Mouse (Mus musculus) forebrain, postnatal 0 days (tissue): ENCODE data around the gene Efnb3. TPM values are rescaled to one million over a fixed set of nuclear protein-coding genes. Genes with fewer than 3 reads are reported as not detected.

Experiments used
- ATAC-seq: fragments of 200-750 bp; cut with Nextera tagmentation; 2 replicates; pipeline ENCODE4 v1.8.0; 2017; ENCODE audit warnings: mild to moderate bottlenecking, moderate library complexity
- DNase-seq: peaks from one replicate; pipeline ENCODE4 v3.0.0-alpha.2; 2015
- H3K27ac ChIP-seq: fragments of 300-500 bp; sonication (generic); 2 replicates; pipeline ENCODE4 v1.5.1; 2014; ENCODE audit warnings: low read depth, mild to moderate bottlenecking, antibody characterized with exemption, low read length, moderate library complexity, mixed read lengths
- H3K27me3 ChIP-seq: fragments of 300-500 bp; sonication (generic); 2 replicates; pipeline ENCODE4 v1.6.1; 2014; ENCODE audit warnings: mild to moderate bottlenecking, low read length, mixed read lengths; ENCODE audit not compliant: insufficient read depth
- H3K36me3 ChIP-seq: fragments of 300-500 bp; sonication (generic); 2 replicates; pipeline ENCODE4 v1.6.1; 2014; ENCODE audit warnings: mild to moderate bottlenecking, moderate library complexity; ENCODE audit not compliant: insufficient read depth
- H3K4me1 ChIP-seq: fragments of 300-500 bp; sonication (generic); 2 replicates; pipeline ENCODE4 v1.6.1; 2014; ENCODE audit warnings: antibody characterized with exemption; ENCODE audit not compliant: insufficient read depth
- H3K4me2 ChIP-seq: fragments of 300-500 bp; sonication (generic); 2 replicates; pipeline ENCODE4 v1.6.1; 2014; ENCODE audit warnings: low read depth, mild to moderate bottlenecking, moderate library complexity
- H3K4me3 ChIP-seq: fragments of 300-500 bp; sonication (generic); 2 replicates; pipeline ENCODE4 v1.5.1; 2014; ENCODE audit warnings: low read depth, low read length, mixed read lengths
- H3K9ac ChIP-seq: fragments of 300-500 bp; sonication (generic); 2 replicates; pipeline ENCODE4 v1.6.1; 2014; ENCODE audit warnings: mild to moderate bottlenecking
- H3K9me3 ChIP-seq: fragments of 300-500 bp; sonication (generic); 2 replicates; pipeline ENCODE4 v1.6.1; 2016; ENCODE audit warnings: low read length
- CTCF ChIP-seq: sonication (generic); IDR thresholded peaks from 2 replicates; pipeline ENCODE4 v1.5.1; 2016; ENCODE audit warnings: antibody characterized with exemption, control low read depth, low read depth
- WGBS: fragments of 180-500 bp; shearing (Covaris S2); extraction: QIAGEN DNeasy Blood & Tissue Kit; methylation state at CpG from one replicate; pipeline ENCODE4 v1.1.7; 2014; 5-methylcytosine and 5-hydroxymethylcytosine counted together
- polyA plus RNA-seq: library from polyadenylated mRNA; unstranded; fragments of >200 nt; fragmentation: Nextera tagmentation; extraction: Ambion mirVana; gene quantifications from 2 replicates; pipeline ENCODE4 v1.2.1, GENCODE M21; 2015
- total RNA-seq: library from RNA; depleted of rRNA; stranded (reverse); fragments of >200 nt; gene quantifications from 2 replicates; pipeline ENCODE4 v1.2.3, GENCODE M21; 2014

Efnb3 gene
- total and polyA plus RNA-seq, 2 experiments from 2014 or later: 171 to 184 TPM

DNA sequence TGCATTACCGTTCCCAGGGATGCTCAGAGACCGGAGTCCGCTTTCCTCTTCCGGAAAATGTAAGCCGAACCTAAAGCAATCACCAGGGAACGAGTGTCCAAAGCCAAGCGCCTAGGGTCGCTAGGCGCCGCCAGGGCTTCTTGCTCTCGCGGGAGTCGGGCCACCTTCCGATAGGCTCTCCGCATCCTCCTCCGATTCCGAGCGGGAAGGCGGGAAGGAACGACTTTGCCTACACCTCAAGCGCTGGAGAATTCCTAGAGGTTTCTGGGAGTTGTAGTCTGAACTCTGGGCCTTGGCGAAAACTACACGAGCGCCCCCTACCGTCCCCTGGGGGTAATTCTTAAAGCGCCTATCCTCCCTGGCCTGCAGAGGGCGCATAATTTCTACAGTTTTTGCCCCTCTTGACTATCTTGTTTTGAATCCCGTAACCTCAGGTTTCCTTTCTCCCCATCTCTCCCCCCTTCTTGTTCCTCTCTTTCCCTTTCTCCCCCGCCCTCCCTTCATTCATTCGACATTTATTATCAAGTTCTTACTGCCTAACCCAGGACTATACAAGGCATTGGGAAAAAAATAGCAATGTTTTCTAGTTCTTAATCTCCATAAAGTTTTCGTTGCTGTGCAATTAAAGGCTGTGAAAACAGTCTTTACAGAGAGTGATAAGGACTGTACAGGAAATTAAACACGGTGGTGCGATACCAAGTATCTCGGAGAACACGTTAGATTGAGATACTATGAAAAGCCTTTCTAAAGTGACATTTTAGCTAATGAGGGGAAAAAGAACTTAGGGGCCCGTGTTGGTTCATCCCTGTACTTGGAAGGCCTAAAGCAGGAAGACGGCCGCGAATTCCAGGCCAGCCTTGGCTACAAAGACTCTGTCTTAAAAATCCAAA lies 19.4 kb upstream of the Efnb3 start:
- WGBS: 1% methylated on average over 39 of the region's 39 CpGs
- peak; percentile 100 for TF ChIP-seq CTCF
- peak; percentile 95 for ATAC-seq
- peaks cover 4% of the 10 kb centered on the region; the same call in 1 of the 2 replicates for H3K4me1 ChIP-seq
- no peaks in the 10 kb centered on the region for H3K9me3 ChIP-seq
- H3K9ac ChIP-seq: peak overlapping the region; percentile 72
- peak overlapping the region; percentile 92 for H3K27ac ChIP-seq
- H3K4me3 ChIP-seq: peak overlapping the region; percentile 79
- peak overlapping the region; percentile 95 for H3K4me2 ChIP-seq
- peak; percentile 98 for DNase-seq
- no peaks in the 10 kb centered on the region for H3K27me3 ChIP-seq
- no peaks in the 10 kb centered on the region for H3K36me3 ChIP-seq

DNA sequence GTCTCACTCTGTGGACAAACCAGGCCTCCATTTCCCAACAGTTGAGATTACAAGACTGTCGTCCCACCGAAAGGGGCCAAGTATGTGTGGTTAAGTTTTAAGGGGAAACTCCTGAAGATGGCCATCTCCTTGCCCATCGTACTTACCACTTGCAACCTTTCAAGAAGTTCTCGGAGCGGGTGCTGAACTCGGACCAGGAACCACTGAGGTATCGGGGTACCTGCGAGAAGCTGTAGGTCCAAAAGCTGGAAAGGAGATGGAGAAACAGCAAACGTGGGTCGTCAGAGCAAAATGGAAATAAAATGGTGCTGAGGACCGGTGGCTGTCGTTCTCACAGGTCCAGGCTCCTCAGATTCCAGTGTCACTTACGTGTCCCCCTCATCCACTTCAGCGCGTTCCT lies 18.3 kb upstream of the Efnb3 start:
- H3K4me1 ChIP-seq: peaks cover 4% of the 10 kb centered on the region; the same call in 1 of the 2 replicates

DNA sequence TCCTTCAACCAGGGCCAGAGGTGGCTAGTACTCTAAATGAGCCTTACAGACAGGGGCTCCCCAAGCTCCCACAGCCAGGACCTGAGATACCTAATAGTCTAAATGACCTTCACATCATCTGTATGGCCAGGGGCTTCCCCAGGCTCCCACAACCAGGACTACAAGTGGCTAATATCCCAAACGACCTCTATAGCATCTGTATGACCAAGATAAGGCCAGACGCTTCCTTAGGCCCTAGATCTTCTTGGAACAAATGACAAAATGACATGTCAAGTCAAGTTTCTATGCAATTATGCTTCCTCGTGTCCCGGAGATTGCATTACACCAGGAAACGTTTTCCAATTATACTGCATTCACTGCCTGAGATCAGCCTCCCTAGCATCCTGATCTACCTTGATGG lies 16.3 kb upstream of the Efnb3 start:
- H3K4me1 ChIP-seq: peaks cover 4% of the 10 kb centered on the region; the same call in 1 of the 2 replicates
- no peaks in the 10 kb centered on the region for H3K36me3 ChIP-seq
- DNase-seq (no peak), ATAC-seq (no peak)
- TF ChIP-seq CTCF: no peak
- no peak overlapping the region for H3K4me2 ChIP-seq
- H3K9ac ChIP-seq: 0 out of 2 replicates have a peak overlapping the region, but pooled peaks have one; percentile 10
- 78% methylated on average over 5 of the region's 5 CpGs for whole genome bisulfite sequencing
- H3K4me3 ChIP-seq: no peak overlapping the region
- no peak overlapping the region for H3K27ac ChIP-seq
- no peaks in the 10 kb centered on the region for H3K27me3 ChIP-seq
- no peaks in the 10 kb centered on the region for H3K9me3 ChIP-seq

More for the DNA sequence above, 18.3 kb upstream of the Efnb3 start:
- 17% methylated on average over 15 of the region's 15 CpGs for WGBS
- Histone ChIP-seq H3K27me3 (no peaks in the 10 kb centered on the region), H3K9ac (peak overlapping the region; percentile 72), H3K9me3 (no peaks in the 10 kb centered on the region), H3K4me2 (peak overlapping the region; percentile 95), H3K27ac (no peak overlapping the region), H3K4me3 (peak overlapping the region; percentile 79), H3K36me3 (no peaks in the 10 kb centered on the region)
- no peak for ATAC-seq
- no peak for TF ChIP-seq CTCF
- DNase-seq: no peak

- ATAC-seq (no peak), DNase-seq (no peak)
- 56% methylated on average over 3 of the region's 3 CpGs for WGBS
Measured at GRCm38 (mm10) chr11:69575220-69575619, 15.2 kb upstream of the Efnb3 start.

GRCm38 (mm10) chr11:69565131-69565530 lies 5.1 kb upstream of the Efnb3 start:
- Histone ChIP-seq H3K4me2 (no peak overlapping the region), H3K4me3 (no peak overlapping the region), H3K4me1 (peaks cover 11% of the 10 kb centered on the region), H3K27me3 (no peaks in the 10 kb centered on the region), H3K9ac (no peak overlapping the region), H3K27ac (no peak overlapping the region), H3K9me3 (no peaks in the 10 kb centered on the region), H3K36me3 (peaks cover 45% of the 10 kb centered on the region)
- ATAC-seq: no peak
- TF ChIP-seq CTCF: no peak
- no peak for DNase-seq
- 76% methylated on average over 8 of the region's 8 CpGs for WGBS

More at GRCm38 (mm10) chr11:69575220-69575619, 15.2 kb upstream of the Efnb3 start:
- no peak overlapping the region for H3K27ac ChIP-seq
- no peaks in the 10 kb centered on the region for H3K27me3 ChIP-seq
- H3K4me2 ChIP-seq: no peak overlapping the region
- peaks cover 4% of the 10 kb centered on the region; the same call in 1 of the 2 replicates for H3K4me1 ChIP-seq
- peaks cover 7% of the 10 kb centered on the region for H3K36me3 ChIP-seq
- H3K9ac ChIP-seq: no peak overlapping the region
- no peak overlapping the region for H3K4me3 ChIP-seq
- TF ChIP-seq CTCF: peak; percentile 61
- H3K9me3 ChIP-seq: no peaks in the 10 kb centered on the region

DNA sequence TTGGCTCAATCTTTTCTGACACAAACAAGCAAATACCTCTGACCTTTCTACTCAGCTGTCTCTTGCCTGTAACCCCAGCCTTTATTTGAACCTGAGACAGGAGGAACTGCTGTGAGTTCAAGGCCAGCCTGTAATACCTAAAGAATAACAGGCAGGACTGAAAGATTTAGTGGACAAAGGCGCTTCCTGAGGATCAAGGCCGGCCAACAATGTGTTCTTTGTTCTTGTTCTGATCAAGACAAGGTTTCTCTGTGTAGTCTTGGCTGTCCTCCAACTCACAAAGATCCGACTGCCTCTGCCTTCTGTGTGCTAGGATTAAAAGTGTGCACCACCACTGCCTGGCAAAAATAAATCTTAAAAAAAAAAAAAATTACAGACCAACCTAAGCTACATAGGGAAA lies 4.4 kb upstream of the Efnb3 start:
- 37% methylated on average over 3 of the region's 3 CpGs for WGBS
- no peak overlapping the region for H3K4me3 ChIP-seq
- H3K36me3 ChIP-seq: peaks cover 40% of the 10 kb centered on the region
- H3K9me3 ChIP-seq: no peaks in the 10 kb centered on the region
- H3K9ac ChIP-seq: no peak overlapping the region
- H3K27me3 ChIP-seq: no peaks in the 10 kb centered on the region
- H3K27ac ChIP-seq: no peak overlapping the region
- TF ChIP-seq CTCF: no peak
- peaks cover 11% of the 10 kb centered on the region for H3K4me1 ChIP-seq
- ATAC-seq (no peak), DNase-seq (no peak)
- H3K4me2 ChIP-seq: no peak overlapping the region

DNA sequence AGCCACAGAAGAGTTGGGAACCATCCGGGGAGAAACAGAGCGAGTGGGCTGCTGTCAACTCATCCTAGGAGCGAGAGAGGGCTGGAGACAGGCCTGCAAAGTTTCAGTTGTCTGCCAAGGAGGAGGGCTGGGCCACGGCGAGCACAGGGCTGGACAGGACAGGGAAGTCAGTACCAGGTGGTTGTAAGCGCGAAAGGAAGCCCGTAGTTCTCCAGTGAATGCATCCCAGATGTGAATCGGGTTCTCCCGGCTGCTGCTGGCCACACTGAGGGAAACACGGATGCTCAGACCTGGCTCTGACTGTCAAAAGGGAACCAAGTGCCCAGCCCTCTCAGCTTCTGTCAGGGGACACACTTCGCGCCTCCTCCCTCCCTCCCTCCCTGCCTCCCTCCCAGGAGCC lies 3.4 kb upstream of the Efnb3 start:
- Histone ChIP-seq H3K9ac (no peak overlapping the region), H3K4me1 (peaks cover 18% of the 10 kb centered on the region), H3K36me3 (peaks cover 38% of the 10 kb centered on the region), H3K27me3 (no peaks in the 10 kb centered on the region), H3K9me3 (no peaks in the 10 kb centered on the region), H3K27ac (no peak overlapping the region), H3K4me3 (no peak overlapping the region), H3K4me2 (no peak overlapping the region)
- WGBS: 91% methylated on average over 13 of the region's 13 CpGs
- TF ChIP-seq CTCF: no peak
- DNase-seq (no peak), ATAC-seq (no peak)
